Mouse (Mus musculus) liver, embryonic 15.5 days (tissue): ENCODE results near the gene Macrod2. TPM values are rescaled to one million over a fixed set of nuclear protein-coding genes. Genes with fewer than 3 reads are reported as not detected.

Experiments used
- ATAC-seq: fragments of 200-750 bp; cut with Nextera tagmentation; 2 replicates; pipeline ENCODE4 v1.8.0; 2017; ENCODE audit warnings: moderate number of reproducible peaks, mild to moderate bottlenecking, moderate library complexity; ENCODE audit not compliant: insufficient read depth
- H3K27ac ChIP-seq: fragments of 300-500 bp; sonication (generic); replicated peaks from 2 replicates; pipeline ENCODE4 v1.5.1; 2015; ENCODE audit warnings: mild to moderate bottlenecking, inconsistent platforms
- H3K27me3 ChIP-seq: fragments of 300-500 bp; sonication (generic); 2 replicates; pipeline ENCODE4 v1.6.1; 2015; ENCODE audit warnings: mild to moderate bottlenecking, inconsistent platforms
- H3K36me3 ChIP-seq: fragments of 300-500 bp; sonication (generic); replicated peaks from 2 replicates; pipeline ENCODE4 v1.6.1; 2015; ENCODE audit warnings: moderate library complexity, mild to moderate bottlenecking, inconsistent platforms
- H3K4me1 ChIP-seq: fragments of 300-500 bp; sonication (generic); replicated peaks from 2 replicates; pipeline ENCODE4 v1.6.1; 2015; ENCODE audit warnings: inconsistent platforms
- H3K4me2 ChIP-seq: fragments of 300-500 bp; sonication (generic); 2 replicates; pipeline ENCODE4 v1.6.1; 2015; ENCODE audit warnings: moderate library complexity, mild to moderate bottlenecking, inconsistent platforms
- H3K4me3 ChIP-seq: fragments of 300-500 bp; sonication (generic); replicated peaks from 2 replicates; pipeline ENCODE4 v1.5.1; 2015; ENCODE audit warnings: mild to moderate bottlenecking, inconsistent platforms
- H3K9ac ChIP-seq: fragments of 300-500 bp; sonication (generic); 2 replicates; pipeline ENCODE4 v1.6.1; 2015; ENCODE audit warnings: moderate library complexity, mild to moderate bottlenecking, inconsistent platforms
- H3K9me3 ChIP-seq: fragments of 300-500 bp; sonication (generic); replicated peaks from 2 replicates; pipeline ENCODE4 v1.6.1; 2016; ENCODE audit warnings: inconsistent platforms
- WGBS: fragments of 180-500 bp; shearing (Covaris S2); methylation state at CpG from one replicate; pipeline ENCODE4 v1.1.7; 2015; ENCODE audit warnings: mixed read lengths; ENCODE audit not compliant: insufficient replicate concordance; 5-methylcytosine and 5-hydroxymethylcytosine counted together
- polyA plus RNA-seq: library from polyadenylated mRNA; unstranded; fragments of >200 nt; fragmentation: Nextera tagmentation; extraction: Ambion mirVana; gene quantifications from 2 replicates; pipeline ENCODE4 v1.2.1, GENCODE M21; 2015

Gene Macrod2
- polyA plus RNA-seq, 1 experiment from 2014 or later = 6.9 TPM

- ATAC-seq = no peak
- no peaks in the 10 kb centered on the region for H3K4me1 ChIP-seq
- no peak overlapping the region for H3K4me3 ChIP-seq
- WGBS = 68% methylated on average over 2 of the region's 2 CpGs
- no peak overlapping the region for H3K4me2 ChIP-seq
- H3K9ac ChIP-seq = no peak overlapping the region
- H3K36me3 ChIP-seq = no peaks in the 10 kb centered on the region
- H3K9me3 ChIP-seq = no peaks in the 10 kb centered on the region
- no peak overlapping the region for H3K27ac ChIP-seq
- no peaks in the 10 kb centered on the region for H3K27me3 ChIP-seq
These were observed 1949.6 kb downstream of the Macrod2 start for GRCm38 (mm10) chr2:142344758-142345157.

DNA sequence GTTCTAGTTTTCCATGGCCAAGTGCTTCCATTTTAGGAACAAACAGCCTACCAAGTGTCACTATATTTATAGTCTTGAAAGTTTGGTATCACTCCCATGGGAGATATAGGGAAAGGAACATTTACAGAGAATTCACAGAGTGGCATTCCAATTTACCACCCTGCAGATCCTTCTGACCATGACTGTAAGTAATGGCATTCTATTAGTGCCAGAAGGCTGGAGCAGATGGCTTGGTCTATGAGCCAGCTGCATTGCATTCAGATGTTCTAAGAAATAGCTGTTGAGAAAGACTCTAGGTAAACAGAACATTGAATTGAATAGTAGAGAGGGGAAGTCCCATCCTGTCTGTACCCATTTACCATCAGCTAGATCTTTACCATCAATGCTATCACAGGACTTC, 1954.7 kb downstream of the Macrod2 start:
- H3K27me3 ChIP-seq = no peaks in the 10 kb centered on the region

GRCm38 (mm10) chr2:142362888-142363287, 1967.8 kb downstream of the Macrod2 start:
- ATAC-seq = no peak
- Histone ChIP-seq H3K9ac (no peak overlapping the region), H3K27ac (no peak overlapping the region), H3K4me2 (no peak overlapping the region), H3K36me3 (no peaks in the 10 kb centered on the region), H3K4me3 (no peak overlapping the region), H3K4me1 (no peaks in the 10 kb centered on the region), H3K9me3 (no peaks in the 10 kb centered on the region), H3K27me3 (no peaks in the 10 kb centered on the region)
- 15% methylated on average over 5 of the region's 5 CpGs for WGBS

More for the DNA sequence above, 1954.7 kb downstream of the Macrod2 start:
- Histone ChIP-seq H3K4me1 (no peaks in the 10 kb centered on the region), H3K27ac (no peak overlapping the region), H3K4me3 (no peak overlapping the region), H3K36me3 (no peaks in the 10 kb centered on the region), H3K9ac (no peak overlapping the region), H3K9me3 (no peaks in the 10 kb centered on the region), H3K4me2 (no peak overlapping the region)
- ATAC-seq = no peak

DNA sequence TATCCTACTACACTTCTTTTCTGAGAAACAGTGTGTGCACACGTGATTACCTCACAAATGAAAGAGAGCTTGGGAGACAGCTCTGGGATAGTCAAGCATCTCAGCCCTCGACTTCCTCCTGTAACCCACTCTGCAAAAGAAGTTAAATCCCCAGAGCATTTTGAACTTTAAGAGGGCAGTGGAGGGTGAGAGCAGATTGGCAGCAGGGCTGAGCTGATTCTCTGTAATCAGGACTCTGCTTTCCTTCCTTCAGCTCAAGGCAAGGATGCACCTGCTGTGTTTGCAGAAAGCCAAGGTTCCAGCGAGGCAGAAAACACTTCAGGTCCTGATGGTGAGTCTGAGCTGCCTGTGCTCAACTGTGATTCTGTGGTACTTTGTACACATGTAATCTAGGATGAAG, 1978.9 kb downstream of the Macrod2 start:
- Histone ChIP-seq H3K27ac (no peak overlapping the region), H3K27me3 (no peaks in the 10 kb centered on the region), H3K9ac (no peak overlapping the region), H3K9me3 (no peaks in the 10 kb centered on the region), H3K4me1 (no peaks in the 10 kb centered on the region), H3K4me3 (no peak overlapping the region), H3K36me3 (no peaks in the 10 kb centered on the region), H3K4me2 (no peak overlapping the region)
- WGBS = 15% methylated on average over 3 of the region's 3 CpGs
- no peak for ATAC-seq

GRCm38 (mm10) chr2:142380563-142380962, 1985.5 kb downstream of the Macrod2 start:
- no peak overlapping the region for H3K4me2 ChIP-seq
- H3K36me3 ChIP-seq = no peaks in the 10 kb centered on the region
- H3K9ac ChIP-seq = no peak overlapping the region
- H3K27ac ChIP-seq = no peak overlapping the region
- no peaks in the 10 kb centered on the region for H3K9me3 ChIP-seq
- 68% methylated on average over 2 of the region's 2 CpGs for WGBS
- H3K4me3 ChIP-seq = no peak overlapping the region
- H3K4me1 ChIP-seq = no peaks in the 10 kb centered on the region
- ATAC-seq = no peak
- H3K27me3 ChIP-seq = no peaks in the 10 kb centered on the region

GRCm38 (mm10) chr2:142381081-142381579, 1986.0 kb downstream of the Macrod2 start:
- no peak for ATAC-seq
- 60% methylated on average over 2 of the region's 2 CpGs for WGBS
- H3K9me3 ChIP-seq = no peaks in the 10 kb centered on the region
- no peak overlapping the region for H3K4me2 ChIP-seq
- H3K36me3 ChIP-seq = no peaks in the 10 kb centered on the region
- no peaks in the 10 kb centered on the region for H3K27me3 ChIP-seq
- no peaks in the 10 kb centered on the region for H3K4me1 ChIP-seq
- no peak overlapping the region for H3K27ac ChIP-seq
- H3K9ac ChIP-seq = no peak overlapping the region
- no peak overlapping the region for H3K4me3 ChIP-seq

DNA sequence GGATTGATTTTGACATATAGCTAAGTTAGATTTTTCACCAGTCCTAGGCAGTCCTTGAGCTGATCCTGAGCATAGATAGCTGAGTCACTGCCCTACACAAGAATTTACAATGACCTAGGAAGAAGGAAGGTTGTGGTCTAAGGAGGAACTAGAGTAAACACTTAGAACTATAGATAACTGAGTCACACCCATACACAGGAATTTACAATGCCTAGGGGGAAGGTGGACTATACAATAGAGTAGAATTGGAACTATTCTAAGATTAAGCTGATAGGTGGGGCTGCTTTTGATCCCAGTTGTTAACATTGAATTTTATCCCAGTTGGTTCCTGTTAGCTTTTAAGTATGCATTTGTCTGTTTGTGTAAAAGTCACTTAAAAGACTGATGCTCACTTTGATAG, 1998.4 kb downstream of the Macrod2 start:
- no peak overlapping the region for H3K4me2 ChIP-seq
- H3K9me3 ChIP-seq = no peaks in the 10 kb centered on the region
- no peaks in the 10 kb centered on the region for H3K27me3 ChIP-seq
- no peak overlapping the region for H3K27ac ChIP-seq
- no peaks in the 10 kb centered on the region for H3K36me3 ChIP-seq
- no peaks in the 10 kb centered on the region for H3K4me1 ChIP-seq
- H3K4me3 ChIP-seq = no peak overlapping the region
- no peak overlapping the region for H3K9ac ChIP-seq
- ATAC-seq = no peak

DNA sequence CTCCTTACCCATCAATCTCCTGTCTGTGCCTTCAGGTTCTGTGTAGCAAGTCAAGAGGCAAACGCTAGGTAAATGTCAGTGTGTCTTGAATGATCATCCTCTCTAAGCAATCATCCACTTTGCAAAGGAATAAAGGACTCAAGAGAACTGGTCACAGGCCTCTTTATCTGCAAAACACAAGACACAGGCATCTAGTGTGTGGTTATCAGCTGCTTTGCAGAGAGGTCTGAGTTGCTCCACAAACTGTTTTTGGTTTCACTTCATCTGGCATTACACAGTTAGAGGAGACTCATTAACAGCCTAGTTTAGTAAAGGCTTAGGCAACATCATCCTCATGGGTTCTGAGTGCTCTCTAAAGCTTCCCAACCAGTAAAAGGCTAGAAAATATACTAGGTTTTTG, 2004.4 kb downstream of the Macrod2 start:
- Histone ChIP-seq H3K27ac (peak overlapping the region; percentile 16; the same call in 1 of the 2 replicates), H3K4me3 (no peak overlapping the region), H3K36me3 (no peaks in the 10 kb centered on the region), H3K4me1 (peaks cover 5% of the 10 kb centered on the region; the same call in 1 of the 2 replicates), H3K9me3 (no peaks in the 10 kb centered on the region), H3K27me3 (no peaks in the 10 kb centered on the region), H3K9ac (no peak overlapping the region), H3K4me2 (peak overlapping the region; percentile 34)
- 35% methylated on average over 1 of the region's 1 CpGs for WGBS
- ATAC-seq = peak; percentile 97

GRCm38 (mm10) chr2:142400781-142401180, 2005.7 kb downstream of the Macrod2 start:
- Histone ChIP-seq H3K4me1 (peaks cover 5% of the 10 kb centered on the region; the same call in 1 of the 2 replicates), H3K4me2 (no peak overlapping the region), H3K4me3 (no peak overlapping the region), H3K27me3 (no peaks in the 10 kb centered on the region), H3K9me3 (no peaks in the 10 kb centered on the region), H3K27ac (no peak overlapping the region), H3K36me3 (no peaks in the 10 kb centered on the region), H3K9ac (no peak overlapping the region)
- no peak for ATAC-seq
- WGBS = 67% methylated on average over 4 of the region's 4 CpGs

DNA sequence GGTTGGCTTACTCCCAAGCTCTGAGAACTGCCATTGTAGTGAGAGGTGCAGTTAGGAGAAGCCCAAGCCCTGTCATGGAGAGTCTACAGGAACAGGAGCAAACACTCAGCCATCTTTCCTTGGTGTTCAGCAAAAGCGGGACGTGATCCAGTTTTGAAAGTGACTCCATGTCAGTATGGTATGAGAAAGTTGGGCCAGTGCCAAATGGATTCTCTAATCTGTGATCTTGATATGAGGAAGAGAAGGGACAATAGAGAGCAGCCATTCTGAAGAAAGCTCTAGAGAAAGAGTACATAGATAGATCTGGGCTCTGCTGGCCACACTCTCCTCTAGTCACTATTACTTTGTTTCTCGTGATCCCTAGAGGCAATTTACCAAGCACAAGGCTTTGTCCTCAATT, 2006.2 kb downstream of the Macrod2 start:
- Histone ChIP-seq H3K4me3 (no peak overlapping the region), H3K4me1 (peaks cover 5% of the 10 kb centered on the region; the same call in 1 of the 2 replicates), H3K4me2 (no peak overlapping the region), H3K27me3 (no peaks in the 10 kb centered on the region), H3K27ac (no peak overlapping the region), H3K9me3 (no peaks in the 10 kb centered on the region), H3K36me3 (no peaks in the 10 kb centered on the region), H3K9ac (no peak overlapping the region)
- ATAC-seq = no peak
- whole genome bisulfite sequencing = 76% methylated on average over 3 of the region's 3 CpGs

- Histone ChIP-seq H3K4me3 (no peak overlapping the region), H3K9ac (no peak overlapping the region), H3K4me1 (peaks cover 5% of the 10 kb centered on the region; the same call in 1 of the 2 replicates), H3K27ac (no peak overlapping the region), H3K27me3 (no peaks in the 10 kb centered on the region), H3K36me3 (no peaks in the 10 kb centered on the region), H3K9me3 (no peaks in the 10 kb centered on the region), H3K4me2 (no peak overlapping the region)
- ATAC-seq = no peak
These were observed 2008.3 kb downstream of the Macrod2 start for GRCm38 (mm10) chr2:142403394-142403793.

- Histone ChIP-seq H3K9ac (no peak overlapping the region), H3K4me1 (peaks cover 5% of the 10 kb centered on the region; the same call in 1 of the 2 replicates), H3K27me3 (no peaks in the 10 kb centered on the region), H3K36me3 (no peaks in the 10 kb centered on the region), H3K4me2 (no peak overlapping the region), H3K9me3 (no peaks in the 10 kb centered on the region), H3K4me3 (no peak overlapping the region), H3K27ac (no peak overlapping the region)
- no peak for ATAC-seq
- WGBS = 44% methylated on average over 6 of the region's 6 CpGs
These were observed 2009.2 kb downstream of the Macrod2 start for GRCm38 (mm10) chr2:142404321-142404720.
